ENCODE assay signal across 11 mouse cellular contexts in the genomic region with DNA sequence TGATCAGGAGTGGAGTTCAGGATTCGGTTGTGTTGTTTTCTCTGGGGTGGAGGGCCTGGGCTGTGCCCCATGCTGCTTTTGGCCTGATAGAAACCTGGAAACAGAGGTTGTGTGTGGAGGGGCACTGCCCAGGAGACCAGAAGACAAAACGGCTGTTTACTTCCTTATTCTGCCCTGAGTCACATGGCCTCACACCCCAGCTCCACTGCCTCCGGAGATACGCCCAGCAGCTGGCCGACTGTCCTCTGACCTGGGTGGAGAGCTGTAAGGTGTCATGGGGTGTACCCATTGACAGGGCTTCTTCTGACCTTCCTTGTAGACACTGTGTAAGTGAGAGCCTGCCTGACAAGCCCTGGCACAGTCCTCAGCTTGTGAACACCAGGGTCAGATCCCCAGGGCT. TPM values are rescaled to one million over a fixed set of nuclear protein-coding genes. Genes with fewer than 3 reads are reported as not detected.
A peak's percentile ranks its signal among the peaks of the same experiment; 100 is the strongest.
DNase-seq lines count a peak whose midpoint lies in the region; ATAC-seq and TF ChIP-seq lines count a peak whose summit lies in the region.
"Had no signal": no experiment of that assay in that cellular context is flagged by ENCODE, and none has a peak within 500 bp of the region (broad histone marks: within the 10 kb centered on the region; RNA-seq: fewer than 3 reads in every experiment).

No protein-coding gene starts in this region.

- no peak for TF ChIP-seq EP300 in lung, postnatal 0 days (IDR thresholded peaks at IDR 0.05)

- no peaks in the 10 kb centered on the region for H3K4me1 ChIP-seq in lung, postnatal 0 days (ENCODE audit: insufficient read depth, low read depth, low read length)
- no peaks in the 10 kb centered on the region for H3K4me1 ChIP-seq in stomach, embryonic 16.5 days (ENCODE audit: control insufficient read depth, insufficient read depth, low read length)
- no peaks in the 10 kb centered on the region for H3K4me1 ChIP-seq in hindbrain, embryonic 14.5 days (replicated peaks; ENCODE audit: control insufficient read depth, insufficient read depth, low read length)
- H3K4me1 ChIP-seq: embryonic facial prominence, embryonic 15.5 days had no signal

- peak; percentile 49 for ATAC-seq in lung, postnatal 0 days
- peak; percentile 93 for ATAC-seq in granulocyte monocyte progenitor cell, adult 5-6 weeks (replicated peaks; ENCODE audit: poor library complexity, severe bottlenecking)
- peak; percentile 75; the same call in 1 of the 2 replicates for ATAC-seq in stomach, embryonic 16.5 days (ENCODE audit: insufficient read depth, low FRiP score)
- ATAC-seq in hindbrain, embryonic 14.5 days (ENCODE audit: low FRiP score), result no peak

- WGBS in lung, postnatal 0 days, result 58% methylated on average over 5 of the region's 5 CpGs
- 61% methylated on average over 5 of the region's 5 CpGs for WGBS in stomach, embryonic 16.5 days
- WGBS in hindbrain, embryonic 14.5 days, result 80% methylated on average over 5 of the region's 5 CpGs

- no peaks in the 10 kb centered on the region; the same call in 1 of the 2 replicates for H3K36me3 ChIP-seq in lung, postnatal 0 days (ENCODE audit: insufficient read depth, low read length)
- H3K36me3 ChIP-seq in stomach, embryonic 16.5 days (ENCODE audit: control insufficient read depth, insufficient read depth, low read length), result 0 out of 2 replicates have a peak, but pooled peaks cover 4% of the 10 kb centered on the region
- H3K36me3 ChIP-seq in hindbrain, embryonic 14.5 days (replicated peaks; ENCODE audit: control insufficient read depth, insufficient read depth), result peaks cover 24% of the 10 kb centered on the region

- no peak overlapping the region for H3K4me2 ChIP-seq in lung, postnatal 0 days (replicated peaks; ENCODE audit: low read depth, low read length)
- no peak overlapping the region for H3K4me2 ChIP-seq in stomach, embryonic 16.5 days (ENCODE audit: low read depth, low read length)
- no peak overlapping the region for H3K4me2 ChIP-seq in hindbrain, embryonic 14.5 days (replicated peaks)
- H3K4me2 ChIP-seq: embryonic facial prominence, embryonic 15.5 days; midbrain, embryonic 11.5 days had no signal

- H3K9ac ChIP-seq in lung, postnatal 0 days (replicated peaks; ENCODE audit: low read depth), result no peak overlapping the region
- no peak overlapping the region for H3K9ac ChIP-seq in stomach, embryonic 16.5 days (ENCODE audit: low read length)
- H3K9ac ChIP-seq in hindbrain, embryonic 14.5 days, result no peak overlapping the region
- H3K9ac ChIP-seq: embryonic facial prominence, embryonic 15.5 days had no signal

- H3K27me3 ChIP-seq in lung, postnatal 0 days (replicated peaks; ENCODE audit: insufficient read depth, low read length), result no peaks in the 10 kb centered on the region
- H3K27me3 ChIP-seq in stomach, embryonic 16.5 days (ENCODE audit: control insufficient read depth, insufficient read depth, low read length), result no peaks in the 10 kb centered on the region
- no peaks in the 10 kb centered on the region for H3K27me3 ChIP-seq in hindbrain, embryonic 14.5 days (ENCODE audit: control insufficient read depth, insufficient read depth, low read length)
- H3K27me3 ChIP-seq: embryonic facial prominence, embryonic 15.5 days had no signal

- H3K4me3 ChIP-seq in lung, postnatal 0 days (ENCODE audit: low read depth, low read length), result no peak overlapping the region
- no peak overlapping the region for H3K4me3 ChIP-seq in stomach, embryonic 16.5 days (replicated peaks; ENCODE audit: low read length)
- no peak overlapping the region for H3K4me3 ChIP-seq in hindbrain, embryonic 14.5 days (replicated peaks; ENCODE audit: low read length)
- H3K4me3 ChIP-seq: embryonic facial prominence, embryonic 15.5 days had no signal

- TF ChIP-seq CTCF in lung, postnatal 0 days (IDR thresholded peaks at IDR 0.05), result no peak

- no peaks in the 10 kb centered on the region for H3K9me3 ChIP-seq in lung, postnatal 0 days (ENCODE audit: low read length)
- no peaks in the 10 kb centered on the region for H3K9me3 ChIP-seq in stomach, embryonic 16.5 days (replicated peaks; ENCODE audit: control insufficient read depth, low read length)
- no peaks in the 10 kb centered on the region for H3K9me3 ChIP-seq in hindbrain, embryonic 14.5 days (ENCODE audit: control insufficient read depth, low read length)
- H3K9me3 ChIP-seq: embryonic facial prominence, embryonic 15.5 days had no signal

- no peak overlapping the region for H3K27ac ChIP-seq in lung, postnatal 0 days (ENCODE audit: low read length)
- H3K27ac ChIP-seq in stomach, embryonic 16.5 days (ENCODE audit: low read length), result no peak overlapping the region
- no peak overlapping the region for H3K27ac ChIP-seq in hindbrain, embryonic 14.5 days
- H3K27ac ChIP-seq: embryonic facial prominence, embryonic 15.5 days had no signal

- peak; percentile 25 for DNase-seq in lung, postnatal 0 days (ENCODE audit: low spot score)
- DNase-seq in lung, postnatal 10 days, result no peak
- DNase-seq in lung, postnatal 14 days, result peak; percentile 18
- DNase-seq in hindbrain, embryonic 14.5 days (ENCODE audit: low spot score), result no peak
- no peak for DNase-seq in heart, adult 8-10 months (ENCODE audit: low spot score)
- DNase-seq: cerebellum, adult 9-11 months; left cerebral cortex, postnatal 4 days had no signal

RNA-seq across cellular contexts. Expression of gene Plekhb2, which starts 8.9 kb away (rescaled TPM):
- 71.1 and 79.8 TPM in 2 replicates for polyA plus RNA-seq in lung, postnatal 0 days (2015; fragmentation: Nextera tagmentation; extraction: Ambion mirVana)
- 26.0 and 29.6 TPM in 2 replicates for total RNA-seq in granulocyte monocyte progenitor cell, adult 5-6 weeks (2014; fragmentation: Nextera tagmentation)
- total RNA-seq in granulocyte monocyte progenitor cell, adult 5-6 weeks (2017), result 16.4 and 19.3 TPM in 2 replicates
- polyA plus RNA-seq in stomach, embryonic 16.5 days (2015; fragmentation: Nextera tagmentation; extraction: Ambion mirVana), result 63.9 and 80.2 TPM in 2 replicates
- polyA plus RNA-seq in hindbrain, embryonic 14.5 days (2014; fragmentation: Nextera tagmentation; extraction: Ambion mirVana), result 75.0 and 85.6 TPM in 2 replicates
- total RNA-seq in heart, adult 8-10 months (2022), result 100 to 1,000 TPM; 110 to 123 (median 116) TPM

RNA-seq across cellular contexts. Expression of gene Fam168b, which starts 15.8 kb away (rescaled TPM):
- 29.3 and 31.8 TPM in 2 replicates for polyA plus RNA-seq in lung, postnatal 0 days (2015; fragmentation: Nextera tagmentation; extraction: Ambion mirVana)
- 45.7 and 55.5 TPM in 2 replicates for total RNA-seq in granulocyte monocyte progenitor cell, adult 5-6 weeks (2014; fragmentation: Nextera tagmentation)
- total RNA-seq in granulocyte monocyte progenitor cell, adult 5-6 weeks (2017), result 54.2 and 59.6 TPM in 2 replicates
- polyA plus RNA-seq in stomach, embryonic 16.5 days (2015; fragmentation: Nextera tagmentation; extraction: Ambion mirVana), result 45.7 and 46.2 TPM in 2 replicates
- polyA plus RNA-seq in hindbrain, embryonic 14.5 days (2014; fragmentation: Nextera tagmentation; extraction: Ambion mirVana), result 114 and 129 TPM in 2 replicates
- 10 to 100 TPM; 33.7 to 45.7 (median 38.6) TPM for total RNA-seq in heart, adult 8-10 months (2022)

Comparison
In these comparisons a context has a peak if more than half of its experiments do, and no peak if none do; other contexts are left out.
1. DNase-seq: peak in lung, postnatal 0 days (single experiment) and lung, postnatal 14 days (single experiment); none in lung, postnatal 10 days (single experiment), hindbrain, embryonic 14.5 days (single experiment) and heart, adult 8-10 months (single experiment).